Mouse (Mus musculus) lung, postnatal 0 days (tissue): ENCODE measurements around the gene Bmp10. TPM values are rescaled to one million over a fixed set of nuclear protein-coding genes. Genes with fewer than 3 reads are reported as not detected.

Experiments
- ATAC-seq: fragments of 200-750 bp; cut with Nextera tagmentation; 2 replicates; pipeline ENCODE4 v1.8.0; 2017; ENCODE audit warnings: moderate library complexity
- DNase-seq: peaks from one replicate; pipeline ENCODE4 v3.0.0-alpha.2; 2016; ENCODE audit warnings: low spot score
- H3K27ac ChIP-seq: fragments of 300-500 bp; sonication (generic); 2 replicates; pipeline ENCODE4 v1.5.1; 2014; ENCODE audit warnings: antibody characterized with exemption, mild to moderate bottlenecking, low read length, mixed read lengths
- H3K27me3 ChIP-seq: fragments of 300-500 bp; sonication (generic); replicated peaks from 2 replicates; pipeline ENCODE4 v1.6.1; 2014; ENCODE audit warnings: low read length, mixed read lengths; ENCODE audit not compliant: insufficient read depth
- H3K36me3 ChIP-seq: fragments of 300-500 bp; sonication (generic); 2 replicates; pipeline ENCODE4 v1.6.1; 2014; ENCODE audit warnings: low read length, mixed read lengths; ENCODE audit not compliant: insufficient read depth
- H3K4me1 ChIP-seq: fragments of 300-500 bp; sonication (generic); 2 replicates; pipeline ENCODE4 v1.6.1; 2014; ENCODE audit warnings: antibody characterized with exemption, low read depth, low read length, mixed read lengths; ENCODE audit not compliant: insufficient read depth
- H3K4me2 ChIP-seq: fragments of 300-500 bp; sonication (generic); replicated peaks from 2 replicates; pipeline ENCODE4 v1.6.1; 2014; ENCODE audit warnings: low read depth, mild to moderate bottlenecking, low read length, moderate library complexity, mixed read lengths
- H3K4me3 ChIP-seq: fragments of 300-500 bp; sonication (generic); 2 replicates; pipeline ENCODE4 v1.5.1; 2014; ENCODE audit warnings: low read depth, low read length
- H3K9ac ChIP-seq: fragments of 300-500 bp; sonication (generic); replicated peaks from 2 replicates; pipeline ENCODE4 v1.6.1; 2014; ENCODE audit warnings: low read depth, mild to moderate bottlenecking
- H3K9me3 ChIP-seq: fragments of 300-500 bp; sonication (generic); 2 replicates; pipeline ENCODE4 v1.6.1; 2016; ENCODE audit warnings: low read length, mixed read lengths
- CTCF ChIP-seq: IDR thresholded peaks from 2 replicates; pipeline ENCODE4 v1.5.1; 2016; ENCODE audit warnings: antibody characterized with exemption, mild to moderate bottlenecking
- EP300 ChIP-seq: IDR thresholded peaks from 2 replicates; pipeline ENCODE4 v1.6.1; 2016; ENCODE audit warnings: antibody characterized with exemption, mild to moderate bottlenecking, control low read depth
- WGBS: fragments of 180-500 bp; shearing (Covaris S2); extraction: QIAGEN DNeasy Blood & Tissue Kit; methylation state at CpG from one replicate; pipeline ENCODE4 v1.1.7; 2014; 5-methylcytosine and 5-hydroxymethylcytosine counted together
- polyA plus RNA-seq: library from polyadenylated mRNA; unstranded; fragments of >200 nt; fragmentation: Nextera tagmentation; extraction: Ambion mirVana; gene quantifications from 2 replicates; pipeline ENCODE4 v1.2.1, GENCODE M21; 2015

Gene Bmp10
- polyA plus RNA-seq, 1 experiment from 2014 or later: not detected

DNA sequence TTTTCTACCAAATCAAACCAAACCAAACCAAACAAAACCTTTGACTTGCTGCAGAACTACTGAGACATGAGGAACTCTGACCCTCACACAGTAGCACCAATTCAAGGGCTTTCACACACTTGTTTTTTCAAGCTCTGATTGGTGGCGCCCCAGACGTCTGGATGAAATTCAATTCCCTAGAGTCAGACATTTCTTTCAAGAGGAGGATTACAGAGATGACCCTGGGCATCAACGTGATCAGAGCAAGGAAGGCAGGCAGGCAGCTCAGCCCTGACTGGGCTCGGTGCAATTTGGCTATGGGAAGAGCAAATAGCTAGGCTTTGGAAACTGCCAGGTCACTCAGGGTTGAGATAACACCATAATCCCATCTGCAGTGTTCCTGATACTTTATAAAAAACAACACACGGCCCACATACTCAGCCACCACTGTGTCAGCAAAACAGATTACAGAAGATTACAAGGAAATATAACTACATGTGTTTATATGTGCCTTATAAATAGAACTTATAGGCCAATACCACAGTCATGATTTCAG lies 39.3 kb upstream of the Bmp10 start:
- Histone ChIP-seq H3K27ac (no peak overlapping the region), H3K27me3 (0 out of 2 replicates have a peak, but pooled peaks cover 4% of the 10 kb centered on the region), H3K9me3 (no peaks in the 10 kb centered on the region), H3K36me3 (no peaks in the 10 kb centered on the region), H3K4me2 (no peak overlapping the region), H3K9ac (no peak overlapping the region), H3K4me3 (no peak overlapping the region), H3K4me1 (peaks cover 3% of the 10 kb centered on the region; the same call in 1 of the 2 replicates)
- DNase-seq: no peak
- WGBS: 20% methylated on average over 5 of the region's 5 CpGs
- no peak for ATAC-seq
- no peak for TF ChIP-seq EP300
- no peak for TF ChIP-seq CTCF

DNA sequence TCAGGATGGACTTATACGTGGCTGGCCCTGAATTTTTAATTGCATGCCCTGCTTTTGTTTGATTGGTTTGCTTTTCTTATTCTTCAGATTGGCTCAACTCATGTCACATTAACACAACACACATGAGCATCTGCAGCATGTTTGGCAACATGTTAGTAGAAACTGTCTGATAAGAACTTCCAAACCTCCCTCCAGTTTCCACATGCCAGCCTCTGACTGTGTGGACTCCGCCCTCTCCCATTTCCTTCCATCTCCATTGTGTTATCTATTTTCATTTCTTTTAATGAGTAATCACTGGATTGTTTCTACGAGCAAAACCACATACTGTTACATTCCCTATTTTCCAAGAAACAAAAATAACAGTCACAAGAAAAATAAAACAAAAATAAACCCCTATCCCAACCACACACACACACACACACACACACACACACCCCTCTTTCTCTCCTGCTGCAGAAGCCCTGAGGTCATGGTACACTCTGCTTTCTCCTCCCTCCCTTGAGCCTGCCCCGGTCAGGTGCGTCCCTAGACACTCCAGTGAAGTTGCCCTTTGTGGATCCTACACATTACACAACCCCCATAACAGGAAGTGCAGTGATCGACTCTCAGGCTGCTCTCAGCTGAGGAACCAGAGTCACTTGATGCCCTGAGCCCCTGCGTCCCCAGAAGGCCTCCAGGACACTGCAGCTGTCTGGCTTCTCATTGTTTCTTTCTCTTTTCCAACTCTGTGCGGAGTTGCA lies 35.2 kb upstream of the Bmp10 start:
- peak; percentile 49 for DNase-seq
- WGBS: 50% methylated on average over 8 of the region's 8 CpGs
- TF ChIP-seq EP300 (no peak), CTCF (no peak)
- Histone ChIP-seq H3K4me3 (no peak overlapping the region), H3K27me3 (no peaks in the 10 kb centered on the region), H3K4me1 (no peaks in the 10 kb centered on the region), H3K27ac (no peak overlapping the region), H3K9me3 (no peaks in the 10 kb centered on the region), H3K9ac (no peak overlapping the region), H3K36me3 (no peaks in the 10 kb centered on the region), H3K4me2 (no peak overlapping the region)
- ATAC-seq: peak; percentile 81

- Histone ChIP-seq H3K4me3 (no peak overlapping the region), H3K4me1 (no peaks in the 10 kb centered on the region), H3K9ac (no peak overlapping the region), H3K27ac (no peak overlapping the region), H3K27me3 (no peaks in the 10 kb centered on the region), H3K36me3 (no peaks in the 10 kb centered on the region), H3K9me3 (no peaks in the 10 kb centered on the region), H3K4me2 (no peak overlapping the region)
- TF ChIP-seq EP300 (no peak), CTCF (no peak)
- DNase-seq (no peak), ATAC-seq (no peak)
- WGBS: 90% methylated on average over 9 of the region's 9 CpGs
Observed at GRCm38 (mm10) chr6:87394783-87395182, 34.0 kb upstream of the Bmp10 start.

- no peak overlapping the region for H3K27ac ChIP-seq
- peak; percentile 81 for DNase-seq
- H3K4me1 ChIP-seq: no peaks in the 10 kb centered on the region
Observed at GRCm38 (mm10) chr6:87399137-87399536, 29.7 kb upstream of the Bmp10 start.

DNA sequence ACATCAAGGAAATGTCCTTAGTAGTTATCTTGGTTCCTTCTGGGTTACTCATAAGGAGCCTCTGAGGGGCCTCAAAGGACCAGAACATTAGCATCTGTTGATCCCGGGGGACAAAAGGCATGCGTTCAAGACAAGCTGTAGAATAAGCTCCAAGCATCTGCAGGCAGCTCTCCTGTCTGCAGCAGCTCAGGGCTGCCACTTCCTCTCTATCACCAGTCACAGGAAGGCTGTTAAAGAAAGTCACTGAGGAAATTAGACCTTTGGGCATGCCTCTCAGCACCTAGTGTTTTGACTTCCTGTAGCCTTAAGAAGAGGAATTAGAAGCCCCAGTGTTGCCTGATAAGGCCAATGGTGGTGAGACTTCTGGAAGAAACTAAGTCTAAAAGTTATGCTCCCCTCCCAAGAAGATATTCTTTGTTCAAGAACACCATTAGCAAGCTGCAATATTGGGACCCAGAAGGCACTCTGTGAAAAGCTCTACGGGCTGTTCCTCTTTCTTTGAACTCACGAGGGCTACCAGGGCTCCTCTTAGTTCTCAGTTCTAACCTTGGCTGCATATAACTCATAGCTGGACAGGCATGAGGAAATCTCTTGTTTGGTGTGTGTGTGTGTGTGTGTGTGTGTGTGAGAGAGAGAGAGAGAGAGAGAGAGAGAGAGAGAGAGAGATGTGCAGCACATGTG lies 28.8 kb upstream of the Bmp10 start:
- H3K4me3 ChIP-seq: no peak overlapping the region
- no peaks in the 10 kb centered on the region for H3K9me3 ChIP-seq
- 47% methylated on average over 4 of the region's 4 CpGs for WGBS
- H3K27me3 ChIP-seq: no peaks in the 10 kb centered on the region
- H3K9ac ChIP-seq: no peak overlapping the region
- no peak for TF ChIP-seq EP300
- TF ChIP-seq CTCF: no peak
- H3K4me2 ChIP-seq: no peak overlapping the region
- H3K36me3 ChIP-seq: no peaks in the 10 kb centered on the region
- ATAC-seq (no peak), DNase-seq (no peak)
- no peaks in the 10 kb centered on the region for H3K4me1 ChIP-seq
- H3K27ac ChIP-seq: no peak overlapping the region

More at GRCm38 (mm10) chr6:87399137-87399536, 29.7 kb upstream of the Bmp10 start:
- Histone ChIP-seq H3K4me3 (no peak overlapping the region), H3K27me3 (no peaks in the 10 kb centered on the region), H3K36me3 (no peaks in the 10 kb centered on the region), H3K9ac (no peak overlapping the region), H3K4me2 (no peak overlapping the region), H3K9me3 (no peaks in the 10 kb centered on the region)
- ATAC-seq: peak; percentile 40; the same call in 1 of the 2 replicates
- TF ChIP-seq EP300 (no peak), CTCF (peak; percentile 95)
- WGBS: 3% methylated on average over 5 of the region's 5 CpGs

- no peaks in the 10 kb centered on the region for H3K9me3 ChIP-seq
- no peak overlapping the region for H3K4me3 ChIP-seq
- no peaks in the 10 kb centered on the region for H3K36me3 ChIP-seq
- no peak overlapping the region for H3K4me2 ChIP-seq
- no peak overlapping the region for H3K27ac ChIP-seq
- no peaks in the 10 kb centered on the region for H3K4me1 ChIP-seq
- TF ChIP-seq CTCF (no peak), EP300 (no peak)
- no peak for DNase-seq
- H3K9ac ChIP-seq: no peak overlapping the region
- 48% methylated on average over 6 of the region's 6 CpGs for WGBS
- ATAC-seq: no peak
- H3K27me3 ChIP-seq: no peaks in the 10 kb centered on the region
Observed at GRCm38 (mm10) chr6:87401456-87401855, 27.3 kb upstream of the Bmp10 start.
